Mouse (Mus musculus): ENCODE measurements around the gene Chst15.

DNA sequence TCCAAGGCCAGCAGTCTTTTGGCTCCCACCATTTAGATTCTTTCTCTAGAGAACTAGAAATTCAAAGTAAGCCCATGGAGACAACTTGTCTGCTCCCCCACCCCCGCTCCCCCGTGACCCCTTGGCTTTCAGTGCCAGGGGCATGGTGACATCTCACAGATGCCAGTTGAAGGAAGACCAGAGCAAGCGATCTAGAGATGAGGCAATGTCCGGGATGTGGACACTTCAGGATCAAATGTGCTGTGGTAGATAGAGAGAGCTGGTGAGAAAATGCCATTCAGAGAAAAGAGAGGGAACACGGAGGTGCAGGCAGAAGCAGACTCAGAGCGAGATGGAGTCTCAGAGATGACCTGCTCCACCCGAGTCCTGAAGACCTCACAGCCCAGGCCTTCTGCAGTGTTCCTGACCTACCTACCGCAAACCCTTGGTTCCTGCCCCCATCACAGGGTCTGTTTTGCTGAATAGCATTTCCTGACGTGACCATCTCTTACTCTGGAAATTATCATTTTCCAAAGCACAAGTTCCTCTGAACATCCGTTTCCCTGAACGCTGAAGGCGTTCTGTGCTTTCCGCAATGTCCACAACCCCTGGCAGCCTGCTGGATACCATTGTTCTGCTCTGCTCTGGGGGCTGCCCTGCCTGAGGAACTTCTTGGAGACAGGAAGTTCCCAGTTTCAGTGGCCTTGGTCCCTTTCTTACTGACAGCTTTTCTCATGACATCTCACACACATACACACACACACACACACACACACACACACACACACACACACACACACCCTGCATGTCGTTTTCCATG, 22.2 kb upstream of the Chst15 start:
- no peak for TF ChIP-seq CTCF (IDR thresholded peaks at IDR 0.05; ENCODE audit: borderline replicate concordance, insufficient read depth, low read depth, low read length)
- no peak for TF ChIP-seq POLR2A (IDR thresholded peaks at IDR 0.05; ENCODE audit: borderline replicate concordance, insufficient read depth, low read length)
